In the genomic region with DNA sequence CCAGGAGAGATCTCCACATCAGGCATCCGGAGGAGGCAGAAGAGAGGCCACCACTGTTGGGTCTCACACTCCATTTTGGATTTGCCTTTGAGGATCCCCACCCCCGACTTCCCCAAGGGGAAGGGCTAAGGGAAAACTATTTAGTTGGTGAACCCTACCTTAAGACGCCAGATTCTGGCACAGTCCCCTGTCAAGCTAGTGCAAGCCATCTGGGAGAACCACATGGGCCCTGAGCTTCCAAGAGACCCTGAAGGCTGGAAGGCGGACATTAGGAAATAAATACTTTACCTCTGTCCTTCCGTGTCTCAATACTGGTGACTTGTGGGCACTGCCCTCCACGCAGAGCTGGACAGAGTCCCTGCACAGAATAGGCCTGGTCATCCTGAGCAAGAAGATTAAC, we compare ENCODE assay signal across 12 mouse cellular contexts. TPM values are rescaled to one million over a fixed set of nuclear protein-coding genes. Genes with fewer than 3 reads are reported as not detected.
DNase-seq lines count a peak whose midpoint lies in the region; ATAC-seq and TF ChIP-seq lines count a peak whose summit lies in the region.
"Had no signal": no experiment of that assay in that cellular context is flagged by ENCODE, and none has a peak within 500 bp of the region (broad histone marks: within the 10 kb centered on the region; RNA-seq: fewer than 3 reads in every experiment).

No protein-coding gene starts in this region.

- peaks cover 18% of the 10 kb centered on the region for H3K4me1 ChIP-seq in intestine, embryonic 14.5 days (replicated peaks; ENCODE audit: control insufficient read depth, insufficient read depth, low read length)
- H3K4me1 ChIP-seq in intestine, postnatal 0 days (replicated peaks; ENCODE audit: control insufficient read depth, insufficient read depth, low read length), result peaks cover 11% of the 10 kb centered on the region; the same call in 1 of the 2 replicates
- peaks cover 27% of the 10 kb centered on the region for H3K4me1 ChIP-seq in neural tube, embryonic 13.5 days (replicated peaks)

- peaks cover 3% of the 10 kb centered on the region; the same call in 1 of the 2 replicates for H3K9me3 ChIP-seq in intestine, embryonic 14.5 days (ENCODE audit: control insufficient read depth, low read length)
- H3K9me3 ChIP-seq in intestine, postnatal 0 days (ENCODE audit: control insufficient read depth), result no peaks in the 10 kb centered on the region
- H3K9me3 ChIP-seq in neural tube, embryonic 13.5 days, result peaks cover 4% of the 10 kb centered on the region; the same call in 1 of the 2 replicates

- no peaks in the 10 kb centered on the region for H3K79me2 ChIP-seq in myocyte (ENCODE audit: control insufficient read depth, insufficient read depth)

- no peak overlapping the region for H3ac ChIP-seq in myocyte (ENCODE audit: control insufficient read depth, insufficient read length)

- TF ChIP-seq CTCF in intestine, postnatal 0 days (IDR thresholded peaks at IDR 0.05; ENCODE audit: low read depth), result no peak

- ATAC-seq in intestine, embryonic 14.5 days (replicated peaks; ENCODE audit: low FRiP score, low TSS enrichment, low read depth), result no peak
- ATAC-seq in intestine, postnatal 0 days, result no peak
- ATAC-seq in neural tube, embryonic 13.5 days (ENCODE audit: low read depth), result no peak
- ATAC-seq: Patski had no signal

- H3K4me2 ChIP-seq in intestine, embryonic 14.5 days (ENCODE audit: low read length), result no peak overlapping the region
- no peak overlapping the region for H3K4me2 ChIP-seq in intestine, postnatal 0 days (replicated peaks; ENCODE audit: low read depth)
- no peak overlapping the region for H3K4me2 ChIP-seq in neural tube, embryonic 13.5 days
- H3K4me2 ChIP-seq in myocyte (ENCODE audit: low read depth), result peak overlapping the region; percentile 93

- no peaks in the 10 kb centered on the region for H3K27me3 ChIP-seq in intestine, embryonic 14.5 days (replicated peaks; ENCODE audit: control insufficient read depth, insufficient read depth, low read length)
- no peaks in the 10 kb centered on the region for H3K27me3 ChIP-seq in intestine, postnatal 0 days (replicated peaks; ENCODE audit: control insufficient read depth, insufficient read depth, low read length)
- H3K27me3 ChIP-seq in neural tube, embryonic 13.5 days, result no peaks in the 10 kb centered on the region
- no peaks in the 10 kb centered on the region for H3K27me3 ChIP-seq in myocyte (ENCODE audit: control insufficient read depth, insufficient read depth, insufficient read length)
- H3K27me3 ChIP-seq: Patski had no signal

- H3K9ac ChIP-seq in intestine, embryonic 14.5 days (ENCODE audit: low read length), result no peak overlapping the region
- no peak overlapping the region for H3K9ac ChIP-seq in intestine, postnatal 0 days (ENCODE audit: low read depth, low read length)
- no peak overlapping the region for H3K9ac ChIP-seq in neural tube, embryonic 13.5 days

- no peak for TF ChIP-seq POLR2A in myocyte (IDR thresholded peaks at IDR 0.05; ENCODE audit: insufficient read length, low read depth)

- 87% methylated on average over 6 of the region's 6 CpGs for WGBS in intestine, embryonic 14.5 days
- 83% methylated on average over 6 of the region's 6 CpGs for WGBS in intestine, postnatal 0 days
- 77% methylated on average over 6 of the region's 6 CpGs for WGBS in neural tube, embryonic 13.5 days

- DNase-seq in cerebellum, postnatal 10 days, result peak; percentile 50 to 58
- DNase-seq in cerebellum, adult 11 months, result no peak
- DNase-seq in intestine, embryonic 14.5 days (ENCODE audit: low spot score), result no peak
- DNase-seq in neural tube, embryonic 10.5 days (ENCODE audit: extremely low spot score, low spot score), result no peak
- DNase-seq in testis, postnatal 10 days (ENCODE audit: low spot score), result no peak
- DNase-seq: adrenal gland, postnatal 14 days; embryo, embryonic 11 days; lung, postnatal 4 days had no signal

- H3K36me3 ChIP-seq in intestine, embryonic 14.5 days (ENCODE audit: control insufficient read depth, insufficient read depth, low read length), result no peaks in the 10 kb centered on the region
- H3K36me3 ChIP-seq in intestine, postnatal 0 days (ENCODE audit: control insufficient read depth, insufficient read depth), result no peaks in the 10 kb centered on the region
- no peaks in the 10 kb centered on the region for H3K36me3 ChIP-seq in neural tube, embryonic 13.5 days
- no peaks in the 10 kb centered on the region for H3K36me3 ChIP-seq in myocyte (ENCODE audit: control insufficient read depth, insufficient read depth)

- peak overlapping the region; percentile 27; the same call in 1 of the 2 replicates for H3K27ac ChIP-seq in intestine, embryonic 14.5 days (ENCODE audit: low read depth)
- H3K27ac ChIP-seq in intestine, postnatal 0 days (ENCODE audit: low read depth, low read length), result no peak overlapping the region
- H3K27ac ChIP-seq in neural tube, embryonic 13.5 days (replicated peaks), result peak overlapping the region; percentile 52; the same call in 1 of the 2 replicates

- H3K4me3 ChIP-seq in intestine, embryonic 14.5 days (ENCODE audit: low read depth, low read length), result no peak overlapping the region
- no peak overlapping the region for H3K4me3 ChIP-seq in intestine, postnatal 0 days (ENCODE audit: low read depth, low read length)
- H3K4me3 ChIP-seq in neural tube, embryonic 13.5 days, result no peak overlapping the region
- no peak overlapping the region for H3K4me3 ChIP-seq in myocyte

TF ChIP-seq in myocyte, 11 proteins besides CTCF, POLR2A, EP300 and RAD21:
- TF ChIP-seq REST (IDR thresholded peaks at IDR 0.05; ENCODE audit: insufficient read depth, insufficient read length), result no peak
- no peak for TF ChIP-seq CEBPB (IDR thresholded peaks at IDR 0.05; ENCODE audit: insufficient read depth, poor library complexity, severe bottlenecking)
- TF ChIP-seq TCF3 (IDR thresholded peaks at IDR 0.05; ENCODE audit: insufficient read length, low read depth), result no peak
- no peak for TF ChIP-seq TCF12 (IDR thresholded peaks at IDR 0.05; ENCODE audit: insufficient read depth, poor library complexity, severe bottlenecking)
- TF ChIP-seq E2F4 (IDR thresholded peaks at IDR 0.05; ENCODE audit: insufficient read depth), result no peak
- no peak for TF ChIP-seq MAX (IDR thresholded peaks at IDR 0.05; ENCODE audit: low read depth)
- no peak for TF ChIP-seq POLR2AphosphoS2 (IDR thresholded peaks at IDR 0.05; ENCODE audit: insufficient read length, low read depth)
- no peak for TF ChIP-seq USF1 (IDR thresholded peaks at IDR 0.05; ENCODE audit: low read depth)
- TF ChIP-seq MYOD1 (IDR thresholded peaks at IDR 0.05; ENCODE audit: control insufficient read depth in 1 of 3, insufficient read length in 2 of 3, low read depth in 2 of 3), result no peak
- no peak for TF ChIP-seq SRF (IDR thresholded peaks at IDR 0.05; ENCODE audit: control insufficient read depth, insufficient read length, low read depth)
- no peak for TF ChIP-seq MYOG (IDR thresholded peaks at IDR 0.05; ENCODE audit: control insufficient read depth in 1 of 3, insufficient read depth in 1 of 3, insufficient read length in 2 of 3, low read depth in 2 of 3)

RNA-seq across cellular contexts. Expression of a gene that starts 37.2 kb away (rescaled TPM):
- polyA plus RNA-seq in intestine, embryonic 14.5 days (2014; fragmentation: Nextera tagmentation; extraction: Ambion mirVana), result 2,025 and 2,200 TPM in 2 replicates
- polyA plus RNA-seq in intestine, postnatal 0 days (2015; fragmentation: Nextera tagmentation; extraction: Ambion mirVana), result 1,056 and 1,104 TPM in 2 replicates
- polyA plus RNA-seq in neural tube, embryonic 13.5 days (2015; fragmentation: Nextera tagmentation; extraction: Ambion mirVana), result 3,608 and 3,867 TPM in 2 replicates
- polyA plus RNA-seq in myocyte (2012; fragmentation: generic; extraction: Trizol), result 597 TPM

RNA-seq across cellular contexts. Expression of a gene that starts 50.7 kb away (rescaled TPM):
- polyA plus RNA-seq in intestine, embryonic 14.5 days (2014; fragmentation: Nextera tagmentation; extraction: Ambion mirVana), result 23.0 and 24.7 TPM in 2 replicates
- polyA plus RNA-seq in intestine, postnatal 0 days (2015; fragmentation: Nextera tagmentation; extraction: Ambion mirVana), result 16.9 and 18.4 TPM in 2 replicates
- polyA plus RNA-seq in neural tube, embryonic 13.5 days (2015; fragmentation: Nextera tagmentation; extraction: Ambion mirVana), result 25.6 and 26.8 TPM in 2 replicates
- 13.6 TPM for polyA plus RNA-seq in myocyte (2012; fragmentation: generic; extraction: Trizol)

Comparison
In these comparisons a context has a peak if more than half of its experiments do, and no peak if none do; other contexts are left out.
1. DNase-seq: peak in cerebellum, postnatal 10 days (2 of 2); none in cerebellum, adult 11 months (single experiment), intestine, embryonic 14.5 days (single experiment), neural tube, embryonic 10.5 days (single experiment) and testis, postnatal 10 days (single experiment).